Mouse (Mus musculus) lung, embryonic 16.5 days (tissue): ENCODE measurements around the gene Rpap2. TPM values are rescaled to one million over a fixed set of nuclear protein-coding genes. Genes with fewer than 3 reads are reported as not detected.
A peak's percentile ranks its signal among the peaks of the same experiment; 100 is the strongest.

Source experiments
- ATAC-seq: fragments of 200-750 bp; cut with Nextera tagmentation; 2 replicates; pipeline ENCODE4 v1.8.0; 2017; ENCODE audit warnings: low read depth, mild to moderate bottlenecking, moderate library complexity
- H3K27ac ChIP-seq: fragments of 300-500 bp; sonication (generic); 2 replicates; pipeline ENCODE4 v1.5.1; 2014; ENCODE audit warnings: mild to moderate bottlenecking, control low read depth, low read length
- H3K27me3 ChIP-seq: fragments of 300-500 bp; sonication (generic); 2 replicates; pipeline ENCODE4 v1.6.1; 2014; ENCODE audit warnings: low read depth, low read length, mixed read lengths; ENCODE audit not compliant: control insufficient read depth, insufficient read depth
- H3K36me3 ChIP-seq: fragments of 300-500 bp; sonication (generic); 2 replicates; pipeline ENCODE4 v1.6.1; 2014; ENCODE audit warnings: low read length; ENCODE audit not compliant: control insufficient read depth, insufficient read depth
- H3K4me1 ChIP-seq: fragments of 300-500 bp; sonication (generic); replicated peaks from 2 replicates; pipeline ENCODE4 v1.6.1; 2014; ENCODE audit warnings: low read length, mixed read lengths; ENCODE audit not compliant: control insufficient read depth, insufficient read depth
- H3K4me2 ChIP-seq: fragments of 300-500 bp; sonication (generic); 2 replicates; pipeline ENCODE4 v1.6.1; 2014; ENCODE audit warnings: low read depth, low read length, control low read depth
- H3K4me3 ChIP-seq: fragments of 300-500 bp; sonication (generic); 2 replicates; pipeline ENCODE4 v1.5.1; 2014; ENCODE audit warnings: mild to moderate bottlenecking, low read length, control low read depth
- H3K9ac ChIP-seq: fragments of 300-500 bp; sonication (generic); 2 replicates; pipeline ENCODE4 v1.6.1; 2014; ENCODE audit warnings: low read length, control low read depth
- H3K9me3 ChIP-seq: fragments of 300-500 bp; sonication (generic); 2 replicates; pipeline ENCODE4 v1.6.1; 2016; ENCODE audit warnings: low read length; ENCODE audit not compliant: control insufficient read depth
- WGBS: fragments of 180-500 bp; shearing (Covaris S2); extraction: QIAGEN DNeasy Blood & Tissue Kit; methylation state at CpG from one replicate; pipeline ENCODE4 v1.1.7; 2014; 5-methylcytosine and 5-hydroxymethylcytosine counted together
- polyA plus RNA-seq: library from polyadenylated mRNA; unstranded; fragments of >200 nt; fragmentation: Nextera tagmentation; extraction: Ambion mirVana; gene quantifications from 2 replicates; pipeline ENCODE4 v1.2.1, GENCODE M21; 2015

The Rpap2 gene
- polyA plus RNA-seq, 1 experiment from 2014 or later = 15.1 TPM

GRCm38 (mm10) chr5:107650427-107650826, 53.3 kb downstream of the Rpap2 start:
- 80% methylated on average over 1 of the region's 1 CpGs for WGBS
- no peaks in the 10 kb centered on the region for H3K27me3 ChIP-seq
- no peak overlapping the region for H3K4me3 ChIP-seq
- no peak overlapping the region for H3K27ac ChIP-seq
- no peak overlapping the region for H3K9ac ChIP-seq
- H3K4me1 ChIP-seq = no peaks in the 10 kb centered on the region
- H3K4me2 ChIP-seq = no peak overlapping the region
- no peaks in the 10 kb centered on the region for H3K36me3 ChIP-seq
- no peak for ATAC-seq
- no peaks in the 10 kb centered on the region for H3K9me3 ChIP-seq

- 0 out of 2 replicates have a peak, but pooled peaks cover 2% of the 10 kb centered on the region for H3K36me3 ChIP-seq
- no peak overlapping the region for H3K4me3 ChIP-seq
- no peak for ATAC-seq
- no peak overlapping the region for H3K27ac ChIP-seq
- H3K4me2 ChIP-seq = no peak overlapping the region
- H3K9ac ChIP-seq = no peak overlapping the region
- no peaks in the 10 kb centered on the region for H3K4me1 ChIP-seq
- H3K9me3 ChIP-seq = no peaks in the 10 kb centered on the region
- no peaks in the 10 kb centered on the region for H3K27me3 ChIP-seq
- 83% methylated on average over 4 of the region's 4 CpGs for WGBS
These were observed 55.0 kb downstream of the Rpap2 start for GRCm38 (mm10) chr5:107652055-107652660.

- Histone ChIP-seq H3K4me3 (no peak overlapping the region), H3K9me3 (no peaks in the 10 kb centered on the region), H3K9ac (no peak overlapping the region), H3K4me2 (no peak overlapping the region), H3K27ac (no peak overlapping the region), H3K36me3 (no peaks in the 10 kb centered on the region), H3K4me1 (no peaks in the 10 kb centered on the region), H3K27me3 (no peaks in the 10 kb centered on the region)
- no peak for ATAC-seq
- WGBS = 60% methylated on average over 5 of the region's 5 CpGs
These were observed 81.2 kb downstream of the Rpap2 start for GRCm38 (mm10) chr5:107678392-107678791.

DNA sequence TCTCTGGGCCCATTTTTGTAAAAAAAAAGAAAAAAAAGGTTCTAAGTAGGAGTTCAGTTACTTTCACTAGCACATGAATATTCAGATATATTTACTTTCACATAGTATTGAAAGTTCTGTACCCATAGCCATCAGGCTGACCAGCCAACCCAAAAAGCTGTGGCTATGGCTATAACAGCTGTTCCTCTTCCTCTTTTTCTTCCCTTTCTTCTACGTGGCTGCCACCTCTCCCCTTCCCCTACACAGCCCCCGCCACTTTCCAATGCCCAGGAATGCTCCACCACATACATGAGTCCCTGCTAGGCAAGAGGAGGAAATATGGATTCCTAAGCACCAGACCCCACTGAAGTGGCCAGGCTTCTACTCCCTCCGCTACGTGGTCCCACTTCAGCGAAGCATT, 84.1 kb downstream of the Rpap2 start:
- H3K9ac ChIP-seq = no peak overlapping the region
- no peak for ATAC-seq
- H3K4me2 ChIP-seq = no peak overlapping the region
- H3K27ac ChIP-seq = no peak overlapping the region
- no peaks in the 10 kb centered on the region for H3K36me3 ChIP-seq
- H3K4me3 ChIP-seq = no peak overlapping the region
- H3K4me1 ChIP-seq = no peaks in the 10 kb centered on the region
- WGBS = 68% methylated on average over 5 of the region's 5 CpGs
- no peaks in the 10 kb centered on the region for H3K9me3 ChIP-seq
- no peaks in the 10 kb centered on the region for H3K27me3 ChIP-seq

GRCm38 (mm10) chr5:107684380-107684779, 87.2 kb downstream of the Rpap2 start:
- Histone ChIP-seq H3K27me3 (peaks cover 2% of the 10 kb centered on the region), H3K4me1 (peaks cover 6% of the 10 kb centered on the region; the same call in 1 of the 2 replicates), H3K27ac (no peak overlapping the region), H3K4me3 (no peak overlapping the region), H3K9ac (no peak overlapping the region), H3K9me3 (no peaks in the 10 kb centered on the region), H3K36me3 (no peaks in the 10 kb centered on the region), H3K4me2 (no peak overlapping the region)
- ATAC-seq = no peak
- WGBS = 64% methylated on average over 2 of the region's 2 CpGs

GRCm38 (mm10) chr5:107687161-107687560, 90.0 kb downstream of the Rpap2 start:
- no peak for ATAC-seq
- Histone ChIP-seq H3K36me3 (no peaks in the 10 kb centered on the region), H3K27me3 (peaks cover 7% of the 10 kb centered on the region), H3K4me2 (no peak overlapping the region), H3K4me3 (no peak overlapping the region), H3K4me1 (peaks cover 6% of the 10 kb centered on the region; the same call in 1 of the 2 replicates), H3K9me3 (no peaks in the 10 kb centered on the region), H3K9ac (no peak overlapping the region), H3K27ac (no peak overlapping the region)
- WGBS = 91% methylated on average over 5 of the region's 5 CpGs

- Histone ChIP-seq H3K4me3 (peak overlapping the region; percentile 55), H3K27me3 (peaks cover 7% of the 10 kb centered on the region), H3K9ac (peak overlapping the region; percentile 47), H3K36me3 (no peaks in the 10 kb centered on the region), H3K27ac (peak overlapping the region; percentile 27; the same call in 1 of the 2 replicates), H3K9me3 (no peaks in the 10 kb centered on the region), H3K4me2 (peak overlapping the region; percentile 66), H3K4me1 (peaks cover 6% of the 10 kb centered on the region; the same call in 1 of the 2 replicates)
- peak; percentile 94 for ATAC-seq
- WGBS = 12% methylated on average over 46 of the region's 46 CpGs
These were observed 90.7 kb downstream of the Rpap2 start for GRCm38 (mm10) chr5:107687592-107688498.

DNA sequence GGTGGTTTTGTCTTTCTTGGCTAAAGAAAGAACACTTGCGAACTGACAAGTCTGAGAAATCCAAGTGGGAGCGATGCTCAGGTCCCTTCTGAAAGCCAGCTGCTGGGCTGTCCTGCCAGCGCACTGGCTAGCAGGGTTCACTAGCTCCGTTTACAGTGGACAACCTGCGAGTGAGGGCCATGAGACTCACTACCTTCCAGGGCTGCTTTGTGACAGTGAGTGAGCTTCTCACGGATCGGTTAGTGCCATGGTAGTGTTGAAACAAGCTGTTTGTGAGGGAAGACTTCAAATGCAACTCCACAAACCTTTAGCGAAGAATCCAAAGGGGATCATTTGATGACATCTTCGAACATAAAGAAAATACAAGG, 91.3 kb downstream of the Rpap2 start:
- peak overlapping the region; percentile 55 for H3K4me3 ChIP-seq
- WGBS = 17% methylated on average over 9 of the region's 9 CpGs
- H3K36me3 ChIP-seq = no peaks in the 10 kb centered on the region
- H3K9me3 ChIP-seq = no peaks in the 10 kb centered on the region
- H3K9ac ChIP-seq = peak overlapping the region; percentile 47
- H3K27ac ChIP-seq = no peak overlapping the region
- peaks cover 6% of the 10 kb centered on the region; the same call in 1 of the 2 replicates for H3K4me1 ChIP-seq
- peak overlapping the region; percentile 66 for H3K4me2 ChIP-seq
- peak; percentile 29; the same call in 1 of the 2 replicates for ATAC-seq
- peaks cover 7% of the 10 kb centered on the region for H3K27me3 ChIP-seq

GRCm38 (mm10) chr5:107695019-107695418, 97.8 kb downstream of the Rpap2 start:
- WGBS = 70% methylated on average over 3 of the region's 3 CpGs
- Histone ChIP-seq H3K4me1 (no peaks in the 10 kb centered on the region), H3K4me3 (no peak overlapping the region), H3K27me3 (peaks cover 1% of the 10 kb centered on the region; the same call in 1 of the 2 replicates), H3K4me2 (no peak overlapping the region), H3K27ac (no peak overlapping the region), H3K9me3 (no peaks in the 10 kb centered on the region; the same call in 1 of the 2 replicates), H3K36me3 (no peaks in the 10 kb centered on the region), H3K9ac (no peak overlapping the region)
- no peak for ATAC-seq
